Mouse (Mus musculus): ENCODE data around the gene Gm3532. TPM values are rescaled to one million over a fixed set of nuclear protein-coding genes. Genes with fewer than 3 reads are reported as not detected.
"Not testable (repeated sequence)": the region's sequence is repeated elsewhere in the genome, so short reads cannot be mapped to it uniquely, and the experiment has no call there.

Gene Gm3532
- polyA plus RNA-seq (2012; rRNA removed), result not detected in 2 replicates

GRCm38 (mm10) chr14:5538196-5538595 lies at the start of gene Gm3532:
TSS of gene Gm3532 (plus strand) at chr14:5538496.
- no CpG with 5 or more reads among the region's 2 CpGs for WGBS
- not testable (repeated sequence) for H3K27ac ChIP-seq (ENCODE audit: insufficient read depth, low read depth, low read length); DNase-seq

DNA sequence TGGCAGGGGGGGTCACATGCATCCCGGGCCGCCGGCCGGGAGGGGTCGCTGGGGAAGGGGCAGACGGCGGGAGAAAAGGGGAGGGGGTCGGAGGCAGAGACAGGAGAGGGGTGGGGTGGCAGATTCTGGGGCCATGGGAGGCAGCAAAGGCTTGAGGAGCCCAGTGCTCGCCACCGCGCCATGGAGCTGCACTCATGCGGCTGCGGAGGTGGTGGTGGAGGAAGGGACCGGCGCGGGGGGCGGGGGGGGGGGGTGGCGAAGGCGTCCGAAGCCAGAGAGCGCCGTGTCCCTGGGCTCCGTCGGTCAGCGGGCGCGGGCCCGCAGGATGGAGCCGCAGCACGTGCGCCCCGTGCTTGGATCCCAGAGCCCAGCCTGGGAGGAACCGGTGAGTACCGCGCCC lies 36.9 kb upstream of the Gm3532 start, which contains the start of gene Gm3488:
Gene Gm3488 (plus strand): TSS at position 301 of the 400 bp plus-strand sequence.
- H3K4me3 ChIP-seq (ENCODE audit: insufficient read depth, low read depth, low read length); DNase-seq; H3K36me3 ChIP-seq (ENCODE audit: control insufficient read depth, insufficient read depth, low read length); H3K4me1 ChIP-seq (ENCODE audit: control insufficient read depth, insufficient read depth, low read length); H3K27ac ChIP-seq (ENCODE audit: insufficient read depth, low read depth, low read length); H3K27me3 ChIP-seq (replicated peaks; ENCODE audit: control insufficient read depth, insufficient read depth, low read length): not testable (repeated sequence)
- WGBS, result no CpG with 5 or more reads among the region's 35 CpGs

More at GRCm38 (mm10) chr14:5538196-5538595, at the start of gene Gm3532:
- H3K27me3 ChIP-seq (replicated peaks; ENCODE audit: control insufficient read depth, insufficient read depth, low read length); H3K36me3 ChIP-seq (ENCODE audit: control insufficient read depth, insufficient read depth, low read length); H3K4me1 ChIP-seq (ENCODE audit: control insufficient read depth, insufficient read depth, low read length); H3K4me3 ChIP-seq (ENCODE audit: insufficient read depth, low read depth, low read length): not testable (repeated sequence)

Other genes starting within 250 kb of the Gm3532 start
- not detected in 2 replicates for gene Gm3542, start 203.6 kb upstream of the Gm3532 start, polyA plus RNA-seq (2012; rRNA removed)
- not detected in 2 replicates for gene Gm3500, start 149.4 kb upstream of the Gm3532 start, polyA plus RNA-seq (2012; rRNA removed)
- gene Gm3194, start 83.0 kb upstream of the Gm3532 start, polyA plus RNA-seq (2012; rRNA removed), result not detected in 2 replicates
- gene Gm8246, start 60.7 kb upstream of the Gm3532 start, polyA plus RNA-seq (2012; rRNA removed), result not detected in 2 replicates
- not detected in 2 replicates for gene Gm3187, start 54.3 kb upstream of the Gm3532 start, polyA plus RNA-seq (2012; rRNA removed)
- not detected in 2 replicates for gene Gm3488, start 36.8 kb upstream of the Gm3532 start, polyA plus RNA-seq (2012; rRNA removed)
- not detected in 2 replicates for gene Gm8265, start 94.5 kb downstream of the Gm3532 start, polyA plus RNA-seq (2012; rRNA removed)
- gene Gm9603, start 149.0 kb downstream of the Gm3532 start, polyA plus RNA-seq (2012; rRNA removed), result not detected in 2 replicates
- gene Gm3373, start 203.1 kb downstream of the Gm3532 start, polyA plus RNA-seq (2012; rRNA removed), result 0.04 and 0.11 TPM in 2 replicates

Data from kidney, adult 2 months (tissue).